Mouse (Mus musculus): ENCODE results near the gene Tspan9.

DNA sequence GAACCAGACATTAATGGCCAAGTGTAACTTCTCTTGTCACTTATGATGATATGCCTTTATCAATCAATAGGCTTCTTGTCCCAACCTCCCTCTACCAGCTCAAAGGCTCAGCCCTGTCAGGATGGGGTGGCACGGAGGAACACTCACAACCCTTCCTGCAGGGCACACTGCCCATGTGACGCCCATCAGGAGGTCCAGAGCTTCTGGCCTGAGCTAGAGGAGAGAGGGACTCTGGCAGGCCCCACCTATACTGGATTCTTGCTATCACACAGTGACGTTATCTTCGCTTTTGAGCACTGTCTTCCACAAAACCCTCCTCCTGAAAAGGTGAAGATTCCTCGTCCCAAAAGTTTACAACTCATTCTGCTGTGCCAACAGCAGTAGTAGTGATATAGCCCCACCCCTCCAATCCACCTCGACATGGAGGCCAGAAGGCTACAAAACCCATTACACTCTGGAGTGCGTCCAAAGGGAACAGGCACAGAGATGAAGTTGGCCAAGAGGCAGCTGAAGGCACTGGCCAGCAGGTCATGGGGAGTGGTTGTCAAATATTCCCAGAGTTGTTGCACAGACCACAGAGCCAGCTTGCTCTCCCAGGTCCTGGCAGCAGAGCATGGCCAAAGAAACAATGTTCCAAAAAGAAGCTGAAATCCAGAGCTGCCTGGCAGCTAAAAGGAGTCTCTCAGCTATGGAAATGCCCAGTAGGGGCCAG lies 34.9 kb downstream of the Tspan9 start:
- TF ChIP-seq CTCF (IDR thresholded peaks at IDR 0.05; ENCODE audit: low read depth) (no peak), EP300 (optimal IDR thresholded peaks at IDR 0.05) (no peak)
